Mouse (Mus musculus) embryonic facial prominence, embryonic 15.5 days (tissue): ENCODE measurements around the gene Sncg. TPM values are rescaled to one million over a fixed set of nuclear protein-coding genes. Genes with fewer than 3 reads are reported as not detected.
"Not testable (repeated sequence)": the region's sequence is repeated elsewhere in the genome, so short reads cannot be mapped to it uniquely, and the experiment has no call there.

Experiments used
- ATAC-seq: fragments of 200-750 bp; cut with Nextera tagmentation; 2 replicates; pipeline ENCODE4 v1.8.0; 2017; ENCODE audit warnings: low read depth, moderate TSS enrichment; ENCODE audit not compliant: insufficient number of reproducible peaks, low FRiP score, low TSS enrichment
- H3K27ac ChIP-seq: fragments of 300-500 bp; sonication (generic); replicated peaks from 2 replicates; pipeline ENCODE4 v1.5.1; 2015; ENCODE audit warnings: mild to moderate bottlenecking, inconsistent platforms
- H3K27me3 ChIP-seq: fragments of 300-500 bp; sonication (generic); 2 replicates; pipeline ENCODE4 v1.6.1; 2015; ENCODE audit warnings: inconsistent platforms
- H3K36me3 ChIP-seq: fragments of 300-500 bp; sonication (generic); 2 replicates; pipeline ENCODE4 v1.6.1; 2015; ENCODE audit warnings: mild to moderate bottlenecking, inconsistent platforms
- H3K4me1 ChIP-seq: fragments of 300-500 bp; sonication (generic); 2 replicates; pipeline ENCODE4 v1.6.1; 2015; ENCODE audit warnings: inconsistent platforms
- H3K4me2 ChIP-seq: fragments of 300-500 bp; sonication (generic); replicated peaks from 2 replicates; pipeline ENCODE4 v1.6.1; 2015; ENCODE audit warnings: mild to moderate bottlenecking, inconsistent platforms
- H3K4me3 ChIP-seq: fragments of 300-500 bp; sonication (generic); replicated peaks from 2 replicates; pipeline ENCODE4 v1.5.1; 2015; ENCODE audit warnings: mild to moderate bottlenecking, inconsistent platforms
- H3K9ac ChIP-seq: fragments of 300-500 bp; sonication (generic); 2 replicates; pipeline ENCODE4 v1.6.1; 2015; ENCODE audit warnings: inconsistent platforms
- H3K9me3 ChIP-seq: fragments of 300-500 bp; sonication (generic); replicated peaks from 2 replicates; pipeline ENCODE4 v1.6.1; 2016; ENCODE audit warnings: inconsistent platforms
- WGBS: fragments of 180-500 bp; shearing (Covaris S2); methylation state at CpG from one replicate; pipeline ENCODE4 v1.1.7; 2015; 5-methylcytosine and 5-hydroxymethylcytosine counted together
- polyA plus RNA-seq: library from polyadenylated mRNA; unstranded; fragments of >200 nt; fragmentation: Nextera tagmentation; extraction: Ambion mirVana; gene quantifications from 2 replicates; pipeline ENCODE4 v1.2.1, GENCODE M21; 2015

Gene Sncg
- polyA plus RNA-seq, 1 experiment from 2014 or later, result 6.3 TPM

GRCm38 (mm10) chr14:34370203-34370602, 4.4 kb downstream of the Sncg start:
- H3K9me3 ChIP-seq, result no peaks in the 10 kb centered on the region
- no peak for ATAC-seq
- H3K4me2 ChIP-seq, result no peak overlapping the region
- no peaks in the 10 kb centered on the region for H3K27me3 ChIP-seq
- no peak overlapping the region for H3K4me3 ChIP-seq
- H3K27ac ChIP-seq, result no peak overlapping the region
- WGBS, result 57% methylated on average over 3 of the region's 3 CpGs
- H3K9ac ChIP-seq, result no peak overlapping the region
- no peaks in the 10 kb centered on the region for H3K36me3 ChIP-seq
- H3K4me1 ChIP-seq, result peaks cover 10% of the 10 kb centered on the region

GRCm38 (mm10) chr14:34365147-34365507, 9.5 kb downstream of the Sncg start:
- H3K27ac ChIP-seq, result no peak overlapping the region
- no peak overlapping the region for H3K4me3 ChIP-seq
- H3K27me3 ChIP-seq, result no peaks in the 10 kb centered on the region
- no peak overlapping the region for H3K4me2 ChIP-seq
- H3K4me1 ChIP-seq, result peaks cover 18% of the 10 kb centered on the region
- no peak overlapping the region for H3K9ac ChIP-seq
- 89% methylated on average over 2 of the region's 2 CpGs for WGBS
- ATAC-seq, result no peak
- H3K36me3 ChIP-seq, result no peaks in the 10 kb centered on the region
- H3K9me3 ChIP-seq, result no peaks in the 10 kb centered on the region

GRCm38 (mm10) chr14:34364254-34365146, 10.1 kb downstream of the Sncg start:
- not testable (repeated sequence) for ATAC-seq, H3K9me3 ChIP-seq, H3K36me3 ChIP-seq, H3K27me3 ChIP-seq
- H3K9ac ChIP-seq, result 0 out of 2 replicates have a peak overlapping the region, but pooled peaks have one; percentile 21
- peak overlapping the region; percentile 59; the same call in 1 of the 2 replicates for H3K27ac ChIP-seq
- peak overlapping the region; percentile 40 for H3K4me3 ChIP-seq
- peak overlapping the region; percentile 65 for H3K4me2 ChIP-seq
- 71% methylated on average over 15 of the region's 15 CpGs for WGBS
- H3K4me1 ChIP-seq, result peaks cover 18% of the 10 kb centered on the region

GRCm38 (mm10) chr14:34363490-34364253, 10.9 kb downstream of the Sncg start:
- ATAC-seq, result peak; percentile 85
- Histone ChIP-seq H3K9ac (peak overlapping the region; percentile 21; the same call in 1 of the 2 replicates), H3K36me3 (no peaks in the 10 kb centered on the region), H3K9me3 (no peaks in the 10 kb centered on the region), H3K4me2 (peak overlapping the region; percentile 65), H3K27ac (peak overlapping the region; percentile 59), H3K27me3 (no peaks in the 10 kb centered on the region; the same call in 1 of the 2 replicates), H3K4me3 (peak overlapping the region; percentile 40), H3K4me1 (peaks cover 18% of the 10 kb centered on the region)
- under 1% methylated on average over 32 of the region's 32 CpGs for WGBS

GRCm38 (mm10) chr14:34362726-34363445, 11.7 kb downstream of the Sncg start:
- Histone ChIP-seq H3K36me3 (no peaks in the 10 kb centered on the region), H3K4me2 (peak overlapping the region; percentile 65), H3K9ac (no peak overlapping the region), H3K9me3 (no peaks in the 10 kb centered on the region), H3K4me1 (peaks cover 18% of the 10 kb centered on the region), H3K27me3 (no peaks in the 10 kb centered on the region; the same call in 1 of the 2 replicates), H3K27ac (0 out of 2 replicates have a peak overlapping the region, but pooled peaks have one; percentile 39), H3K4me3 (peak overlapping the region; percentile 40)
- 29% methylated on average over 18 of the region's 18 CpGs for WGBS
- ATAC-seq, result peak; percentile 44; the same call in 1 of the 2 replicates

GRCm38 (mm10) chr14:34362135-34362534, 12.5 kb downstream of the Sncg start:
- H3K36me3 ChIP-seq, result no peaks in the 10 kb centered on the region
- no peaks in the 10 kb centered on the region; the same call in 1 of the 2 replicates for H3K27me3 ChIP-seq
- WGBS, result 64% methylated on average over 4 of the region's 4 CpGs
- H3K9ac ChIP-seq, result no peak overlapping the region
- H3K4me3 ChIP-seq, result no peak overlapping the region
- no peak overlapping the region for H3K27ac ChIP-seq
- H3K9me3 ChIP-seq, result no peaks in the 10 kb centered on the region
- H3K4me2 ChIP-seq, result no peak overlapping the region
- no peak for ATAC-seq
- H3K4me1 ChIP-seq, result peaks cover 18% of the 10 kb centered on the region

GRCm38 (mm10) chr14:34360251-34360650, 14.3 kb downstream of the Sncg start:
- Histone ChIP-seq H3K4me2 (no peak overlapping the region), H3K9me3 (no peaks in the 10 kb centered on the region), H3K36me3 (no peaks in the 10 kb centered on the region), H3K4me1 (peaks cover 18% of the 10 kb centered on the region), H3K27ac (no peak overlapping the region), H3K9ac (no peak overlapping the region), H3K4me3 (no peak overlapping the region), H3K27me3 (no peaks in the 10 kb centered on the region; the same call in 1 of the 2 replicates)
- no peak for ATAC-seq
- 53% methylated on average over 6 of the region's 6 CpGs for WGBS

GRCm38 (mm10) chr14:34359676-34360244, 14.8 kb downstream of the Sncg start:
- Histone ChIP-seq H3K9me3 (no peaks in the 10 kb centered on the region), H3K9ac (no peak overlapping the region), H3K4me1 (peaks cover 18% of the 10 kb centered on the region), H3K4me3 (no peak overlapping the region), H3K27me3 (no peaks in the 10 kb centered on the region; the same call in 1 of the 2 replicates), H3K36me3 (no peaks in the 10 kb centered on the region), H3K4me2 (no peak overlapping the region), H3K27ac (no peak overlapping the region)
- WGBS, result 33% methylated on average over 5 of the region's 5 CpGs
- no peak for ATAC-seq

GRCm38 (mm10) chr14:34357671-34358455, 16.7 kb downstream of the Sncg start:
- Histone ChIP-seq H3K27ac (no peak overlapping the region), H3K27me3 (no peaks in the 10 kb centered on the region; the same call in 1 of the 2 replicates), H3K4me3 (no peak overlapping the region), H3K4me2 (no peak overlapping the region), H3K4me1 (0 out of 2 replicates have a peak, but pooled peaks cover 2% of the 10 kb centered on the region), H3K9me3 (no peaks in the 10 kb centered on the region), H3K9ac (no peak overlapping the region), H3K36me3 (no peaks in the 10 kb centered on the region)
- ATAC-seq, result no peak
- 79% methylated on average over 7 of the region's 7 CpGs for WGBS

GRCm38 (mm10) chr14:34355301-34355700, 19.3 kb downstream of the Sncg start, which contains the start of gene Fam25c:
Gene Fam25c (minus strand): TSS chr14:34355433.
- WGBS, result 77% methylated on average over 6 of the region's 6 CpGs
- peak within 1 kb of the TSS; percentile 9; the same call in 1 of the 2 replicates for H3K4me3 ChIP-seq
- no peaks in the 10 kb centered on the region for H3K36me3 ChIP-seq
- ATAC-seq, result no peak
- H3K9me3 ChIP-seq, result no peaks in the 10 kb centered on the region
- H3K27me3 ChIP-seq, result no peaks in the 10 kb centered on the region; the same call in 1 of the 2 replicates
- H3K9ac ChIP-seq, result no peak within 1 kb of the TSS
- H3K4me1 ChIP-seq, result no peaks in the 10 kb centered on the region
- H3K27ac ChIP-seq, result peak within 1 kb of the TSS; percentile 31; the same call in 1 of the 2 replicates
- H3K4me2 ChIP-seq, result no peak within 1 kb of the TSS
